Mouse (Mus musculus): ENCODE measurements at regions not wholly inside any gene's neighbourhood (a gene's known extent, or its start where the extent isn't known, plus 50 kb on each side); places are given as distances from the start of the nearest gene placed in this dataset.
"Not testable (repeated sequence)": the region's sequence is repeated elsewhere in the genome, so short reads cannot be mapped to it uniquely, and the experiment has no call there.

DNA sequence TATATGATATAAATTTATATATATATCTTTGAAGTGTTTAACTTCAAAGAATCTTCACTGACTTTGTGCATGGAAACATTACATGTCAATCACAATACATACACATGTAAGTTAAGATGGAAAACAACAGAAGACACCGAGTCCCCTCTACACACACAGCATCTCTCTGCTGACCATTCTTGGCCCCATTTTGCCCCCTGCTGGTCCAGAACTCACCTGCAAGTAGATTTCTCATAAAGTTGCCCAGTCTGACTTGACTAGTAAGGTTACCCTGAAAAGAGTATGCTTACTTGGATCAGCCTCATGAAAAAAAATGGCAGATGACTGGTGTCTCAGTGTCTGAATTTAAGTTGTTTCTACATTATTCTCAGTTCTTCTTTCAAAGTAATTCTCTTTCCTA lies 710.9 kb upstream of the Zfp386 start:
- no peak overlapping the region for H3K4me3 ChIP-seq (replicated peaks)
- no peaks in the 10 kb centered on the region for H3K4me1 ChIP-seq (replicated peaks)
- no peak overlapping the region for H3K9ac ChIP-seq (replicated peaks)
- H3K36me3 ChIP-seq: no peaks in the 10 kb centered on the region
- no peak overlapping the region for H3K4me2 ChIP-seq (replicated peaks)
- 93% methylated on average over 1 of the region's 1 CpGs for WGBS
- no peaks in the 10 kb centered on the region for H3K27me3 ChIP-seq
- H3K9me3 ChIP-seq: peaks cover 28% of the 10 kb centered on the region
- H3K27ac ChIP-seq: no peak overlapping the region
- ATAC-seq: no peak

DNA sequence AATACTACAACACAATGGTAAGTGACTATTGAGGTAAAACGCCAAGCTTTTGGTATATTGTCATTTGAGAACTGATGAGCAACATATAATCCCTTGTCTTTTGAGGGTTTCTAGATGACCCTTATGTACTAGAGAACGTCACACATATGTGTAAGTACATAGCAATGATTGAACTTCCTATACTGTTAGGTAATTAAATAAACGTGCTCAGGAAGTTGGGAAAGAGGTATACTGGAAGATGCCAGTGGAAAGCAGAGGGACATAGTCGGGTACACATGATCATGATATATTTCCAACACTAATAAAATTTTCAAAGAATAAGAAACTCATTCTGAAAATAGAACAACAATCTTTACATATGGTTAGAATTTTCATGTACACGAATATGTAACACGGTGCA lies 701.4 kb upstream of the Zfp386 start:
- not testable (repeated sequence) for H3K27ac ChIP-seq; H3K27me3 ChIP-seq; H3K36me3 ChIP-seq; ATAC-seq; H3K9ac ChIP-seq (replicated peaks); H3K4me3 ChIP-seq (replicated peaks); H3K4me2 ChIP-seq (replicated peaks); H3K9me3 ChIP-seq; H3K4me1 ChIP-seq (replicated peaks)
- WGBS: 63% methylated on average over 5 of the region's 6 CpGs

GRCm38 (mm10) chr12:115359050-115359449 lies 688.5 kb upstream of the Zfp386 start:
- H3K9me3 ChIP-seq; ATAC-seq; H3K27me3 ChIP-seq; H3K4me1 ChIP-seq (replicated peaks); H3K27ac ChIP-seq; H3K9ac ChIP-seq (replicated peaks); H3K36me3 ChIP-seq; H3K4me3 ChIP-seq (replicated peaks); H3K4me2 ChIP-seq (replicated peaks): not testable (repeated sequence)
- WGBS: 84% methylated on average over 2 of the region's 2 CpGs

- H3K4me2 ChIP-seq (replicated peaks); H3K27ac ChIP-seq; H3K27me3 ChIP-seq; H3K9me3 ChIP-seq; H3K4me1 ChIP-seq (replicated peaks); H3K4me3 ChIP-seq (replicated peaks); H3K36me3 ChIP-seq; H3K9ac ChIP-seq (replicated peaks); ATAC-seq: not testable (repeated sequence)
- 37% methylated on average over 1 of the region's 1 CpGs for WGBS
Measured at GRCm38 (mm10) chr12:115365628-115366027, 681.9 kb upstream of the Zfp386 start.

DNA sequence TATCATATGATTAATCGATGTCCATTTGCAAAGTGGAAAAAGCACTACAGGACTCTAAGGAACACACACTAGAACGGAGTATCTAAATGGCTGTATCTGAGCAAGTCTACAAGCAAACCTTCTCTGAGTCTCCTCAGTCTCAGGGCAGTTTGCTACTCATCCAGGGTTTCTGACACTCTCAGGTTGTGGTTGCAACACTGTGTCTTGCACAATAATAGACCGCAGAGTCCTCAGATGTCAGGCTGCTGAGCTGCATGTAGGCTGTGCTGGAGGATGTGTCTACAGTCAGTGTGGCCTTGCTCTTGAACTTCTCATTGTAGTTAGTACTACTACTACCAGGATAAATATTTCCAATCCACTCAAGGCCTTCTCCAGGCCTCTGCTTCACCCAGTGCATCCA lies 675.7 kb upstream of the Zfp386 start:
- not testable (repeated sequence) for H3K9ac ChIP-seq (replicated peaks); ATAC-seq; H3K4me1 ChIP-seq (replicated peaks); H3K4me2 ChIP-seq (replicated peaks); H3K4me3 ChIP-seq (replicated peaks); H3K27ac ChIP-seq; H3K9me3 ChIP-seq; H3K27me3 ChIP-seq; H3K36me3 ChIP-seq
- 90% methylated on average over 3 of the region's 3 CpGs for WGBS

GRCm38 (mm10) chr12:115373056-115373455 lies 674.5 kb upstream of the Zfp386 start:
- not testable (repeated sequence) for H3K4me3 ChIP-seq (replicated peaks); H3K4me1 ChIP-seq (replicated peaks); ATAC-seq; H3K36me3 ChIP-seq; H3K9ac ChIP-seq (replicated peaks); H3K9me3 ChIP-seq; H3K27me3 ChIP-seq; H3K27ac ChIP-seq; H3K4me2 ChIP-seq (replicated peaks)
- 63% methylated on average over 3 of the region's 3 CpGs for WGBS

- not testable (repeated sequence) for H3K4me1 ChIP-seq (replicated peaks); H3K27ac ChIP-seq; H3K9ac ChIP-seq (replicated peaks); H3K4me3 ChIP-seq (replicated peaks); H3K9me3 ChIP-seq; H3K27me3 ChIP-seq; H3K4me2 ChIP-seq (replicated peaks); ATAC-seq; H3K36me3 ChIP-seq
Measured at GRCm38 (mm10) chr12:115386479-115386878, 661.0 kb upstream of the Zfp386 start.

DNA sequence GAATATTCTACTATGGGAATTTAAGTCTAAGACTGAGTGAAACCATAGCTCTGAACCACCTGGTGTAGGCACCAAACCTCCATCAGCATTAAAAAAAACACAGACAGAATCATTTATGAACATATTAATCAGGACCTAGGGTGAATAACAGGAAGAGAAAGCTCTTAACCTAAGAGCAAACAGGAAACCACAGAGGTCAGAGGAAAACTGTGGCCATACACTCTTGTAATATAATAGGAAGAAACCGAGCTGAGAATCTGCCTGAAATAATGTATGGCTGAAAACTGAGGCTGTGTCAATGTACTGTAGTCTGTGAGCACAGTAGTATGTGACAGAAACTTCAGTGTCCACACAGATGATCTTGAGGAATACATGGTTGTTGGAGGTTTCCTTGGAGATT lies 643.4 kb upstream of the Zfp386 start:
- no peak for ATAC-seq
- WGBS: 65% methylated on average over 1 of the region's 1 CpGs
- Histone ChIP-seq H3K9me3 (peaks cover 17% of the 10 kb centered on the region), H3K36me3 (no peaks in the 10 kb centered on the region), H3K27ac (no peak overlapping the region), H3K9ac (replicated peaks) (no peak overlapping the region), H3K4me2 (replicated peaks) (no peak overlapping the region), H3K27me3 (no peaks in the 10 kb centered on the region), H3K4me3 (replicated peaks) (no peak overlapping the region), H3K4me1 (replicated peaks) (no peaks in the 10 kb centered on the region)

GRCm38 (mm10) chr12:115404657-115405056 lies 642.9 kb upstream of the Zfp386 start:
- no peak overlapping the region for H3K27ac ChIP-seq
- no peak overlapping the region for H3K9ac ChIP-seq (replicated peaks)
- no peak for ATAC-seq
- H3K4me1 ChIP-seq (replicated peaks): no peaks in the 10 kb centered on the region
- peaks cover 17% of the 10 kb centered on the region for H3K9me3 ChIP-seq
- no peaks in the 10 kb centered on the region for H3K36me3 ChIP-seq
- no peaks in the 10 kb centered on the region for H3K27me3 ChIP-seq
- WGBS: 77% methylated on average over 1 of the region's 1 CpGs
- no peak overlapping the region for H3K4me2 ChIP-seq (replicated peaks)
- no peak overlapping the region for H3K4me3 ChIP-seq (replicated peaks)

DNA sequence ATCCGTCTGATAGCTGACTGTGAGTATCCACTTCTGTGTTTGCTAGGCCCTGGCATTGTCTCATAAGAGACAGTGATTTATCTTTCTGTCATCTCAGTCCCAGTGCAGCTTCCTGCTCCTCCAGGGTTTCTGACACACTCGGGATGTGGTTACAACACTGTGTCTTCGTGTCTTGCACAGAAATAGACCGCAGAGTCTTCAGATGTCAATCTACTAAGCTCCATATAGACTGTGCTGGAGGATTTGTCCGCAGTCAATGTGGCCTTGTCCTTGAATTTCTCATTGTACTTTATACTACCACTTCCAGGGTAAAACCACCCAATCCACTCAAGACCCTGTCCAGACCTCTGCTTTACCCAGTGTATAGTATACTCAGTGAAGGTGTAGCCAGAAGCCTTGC lies 601.3 kb upstream of the Zfp386 start:
- not testable (repeated sequence) for H3K9me3 ChIP-seq; H3K4me3 ChIP-seq (replicated peaks); H3K4me2 ChIP-seq (replicated peaks); H3K36me3 ChIP-seq; ATAC-seq; H3K4me1 ChIP-seq (replicated peaks); H3K9ac ChIP-seq (replicated peaks); H3K27me3 ChIP-seq; H3K27ac ChIP-seq
- WGBS: 86% methylated on average over 3 of the region's 5 CpGs

DNA sequence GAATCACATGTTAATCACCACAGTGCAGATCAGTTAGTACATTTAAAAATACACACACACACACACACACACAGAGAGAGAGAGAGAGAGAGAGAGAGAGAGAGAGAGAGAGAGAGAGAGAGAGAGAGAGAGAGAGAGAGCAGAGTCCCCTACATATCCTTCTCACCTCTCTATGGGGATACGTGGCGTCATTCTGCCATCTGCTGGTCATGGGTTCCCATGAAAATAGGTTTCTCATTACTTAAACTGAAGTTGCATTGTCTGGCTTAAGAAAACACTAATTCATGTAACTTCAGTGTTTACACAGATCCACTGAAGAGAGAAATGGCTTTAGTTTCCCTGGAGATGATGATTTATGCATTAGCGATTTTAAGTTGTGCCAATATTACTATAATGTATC lies 594.9 kb upstream of the Zfp386 start:
- WGBS: 61% methylated on average over 3 of the region's 3 CpGs
- not testable (repeated sequence) for H3K4me2 ChIP-seq (replicated peaks); ATAC-seq

DNA sequence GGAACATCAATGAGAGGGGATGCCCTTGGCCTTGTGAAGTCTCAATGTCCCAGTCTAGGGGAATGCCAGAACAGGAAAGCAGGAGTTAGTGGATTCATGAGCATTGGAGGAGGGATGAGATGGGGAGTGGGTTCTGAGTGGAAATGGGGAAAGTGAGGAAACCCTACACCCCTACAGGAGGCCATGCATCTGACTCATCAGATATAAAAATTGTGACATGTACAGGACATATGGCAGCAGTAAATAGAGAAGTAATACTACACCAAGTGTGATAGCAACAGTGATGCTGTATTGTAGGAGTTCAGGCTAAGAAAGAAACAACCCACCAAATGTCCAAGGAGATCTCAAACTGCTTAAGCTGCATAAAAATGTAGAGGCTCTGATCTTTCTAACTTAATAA lies 582.7 kb upstream of the Zfp386 start:
- H3K9me3 ChIP-seq, ATAC-seq: not testable (repeated sequence)

More for the DNA sequence above, 594.9 kb upstream of the Zfp386 start:
- H3K27ac ChIP-seq; H3K4me3 ChIP-seq (replicated peaks); H3K27me3 ChIP-seq; H3K9me3 ChIP-seq; H3K36me3 ChIP-seq; H3K9ac ChIP-seq (replicated peaks); H3K4me1 ChIP-seq (replicated peaks): not testable (repeated sequence)

GRCm38 (mm10) chr12:115468015-115468414 lies 579.5 kb upstream of the Zfp386 start:
- not testable (repeated sequence) for H3K4me3 ChIP-seq (replicated peaks); ATAC-seq; H3K27me3 ChIP-seq; H3K4me1 ChIP-seq (replicated peaks); H3K36me3 ChIP-seq; H3K9me3 ChIP-seq; H3K9ac ChIP-seq (replicated peaks); H3K27ac ChIP-seq; H3K4me2 ChIP-seq (replicated peaks)
- 32% methylated on average over 4 of the region's 4 CpGs for WGBS

More for the DNA sequence above, 582.7 kb upstream of the Zfp386 start:
- H3K9ac ChIP-seq (replicated peaks); H3K4me3 ChIP-seq (replicated peaks); H3K27ac ChIP-seq; H3K4me2 ChIP-seq (replicated peaks); H3K36me3 ChIP-seq; H3K27me3 ChIP-seq; H3K4me1 ChIP-seq (replicated peaks): not testable (repeated sequence)

DNA sequence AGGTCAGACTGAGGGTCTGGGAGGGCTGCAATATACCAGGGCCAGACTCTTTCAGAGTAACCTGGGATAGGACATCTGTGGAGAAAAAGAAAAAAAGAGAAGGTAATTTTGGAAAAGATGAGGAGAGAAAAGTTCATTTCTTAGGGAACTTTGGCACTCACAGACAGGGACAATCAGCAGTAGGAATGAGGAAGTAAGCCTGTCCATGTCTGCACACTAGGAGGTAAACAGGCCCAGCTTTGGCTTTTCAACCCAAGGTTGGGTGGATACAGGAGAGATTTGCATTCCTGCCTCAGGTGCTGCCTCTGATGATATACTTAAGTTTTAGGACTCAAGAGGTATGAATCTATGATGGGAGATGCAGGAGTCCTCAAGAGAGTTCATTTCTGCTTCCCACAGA lies 579.0 kb upstream of the Zfp386 start:
- not testable (repeated sequence) for H3K4me2 ChIP-seq (replicated peaks); H3K4me3 ChIP-seq (replicated peaks); H3K36me3 ChIP-seq; H3K4me1 ChIP-seq (replicated peaks); H3K9me3 ChIP-seq; ATAC-seq; H3K27me3 ChIP-seq; H3K27ac ChIP-seq; H3K9ac ChIP-seq (replicated peaks)
